Mouse (Mus musculus) inflammation-experienced regulatory T-cells, adult 16 weeks (primary cell): ENCODE data around the gene Fam208b. TPM values are rescaled to one million over a fixed set of nuclear protein-coding genes. Genes with fewer than 3 reads are reported as not detected.

ENCODE experiments used
- polyA plus RNA-seq: library from polyadenylated mRNA; unstranded; fragments of 100-300 nt; shearing (Covaris generic); gene quantifications from one replicate; pipeline ENCODE4 v1.2.1, GENCODE M21; 2017

The Fam208b gene
- 61.9 TPM for polyA plus RNA-seq

DNA sequence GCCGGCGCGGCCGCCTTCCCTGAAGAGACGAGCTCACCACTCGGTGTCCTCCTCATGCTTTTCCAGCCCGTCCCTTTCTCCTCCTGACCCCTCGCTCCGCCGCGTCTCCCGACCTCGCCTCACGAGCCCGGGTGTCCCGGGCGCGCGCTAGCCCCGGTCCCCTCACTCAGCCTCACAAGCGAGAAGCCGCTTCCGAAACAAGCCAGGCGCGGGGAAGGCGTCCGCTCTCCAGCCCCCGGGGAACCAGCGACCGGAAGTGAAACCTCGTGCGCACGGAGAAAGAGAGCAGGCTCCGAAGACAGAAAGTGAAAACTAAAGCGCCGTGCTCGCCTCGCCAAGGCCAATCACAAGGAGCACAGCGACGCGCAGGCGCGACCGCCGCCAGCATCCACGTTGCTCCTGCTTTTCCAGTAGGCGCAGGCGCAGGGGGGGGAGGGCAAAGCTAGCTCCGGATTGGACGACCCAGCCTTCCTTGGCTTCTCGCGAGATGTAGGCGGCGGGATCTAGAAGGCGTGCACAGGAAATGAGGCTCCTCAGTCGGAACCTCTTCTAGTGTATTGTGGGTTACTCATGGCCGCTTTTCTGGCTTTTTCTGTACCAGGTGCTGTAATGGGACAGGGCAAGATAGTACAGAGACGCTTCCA is at the start of gene Fam208b:
Fam208b (minus strand) TSS at position 314 of the 644 bp plus-strand sequence.

DNA sequence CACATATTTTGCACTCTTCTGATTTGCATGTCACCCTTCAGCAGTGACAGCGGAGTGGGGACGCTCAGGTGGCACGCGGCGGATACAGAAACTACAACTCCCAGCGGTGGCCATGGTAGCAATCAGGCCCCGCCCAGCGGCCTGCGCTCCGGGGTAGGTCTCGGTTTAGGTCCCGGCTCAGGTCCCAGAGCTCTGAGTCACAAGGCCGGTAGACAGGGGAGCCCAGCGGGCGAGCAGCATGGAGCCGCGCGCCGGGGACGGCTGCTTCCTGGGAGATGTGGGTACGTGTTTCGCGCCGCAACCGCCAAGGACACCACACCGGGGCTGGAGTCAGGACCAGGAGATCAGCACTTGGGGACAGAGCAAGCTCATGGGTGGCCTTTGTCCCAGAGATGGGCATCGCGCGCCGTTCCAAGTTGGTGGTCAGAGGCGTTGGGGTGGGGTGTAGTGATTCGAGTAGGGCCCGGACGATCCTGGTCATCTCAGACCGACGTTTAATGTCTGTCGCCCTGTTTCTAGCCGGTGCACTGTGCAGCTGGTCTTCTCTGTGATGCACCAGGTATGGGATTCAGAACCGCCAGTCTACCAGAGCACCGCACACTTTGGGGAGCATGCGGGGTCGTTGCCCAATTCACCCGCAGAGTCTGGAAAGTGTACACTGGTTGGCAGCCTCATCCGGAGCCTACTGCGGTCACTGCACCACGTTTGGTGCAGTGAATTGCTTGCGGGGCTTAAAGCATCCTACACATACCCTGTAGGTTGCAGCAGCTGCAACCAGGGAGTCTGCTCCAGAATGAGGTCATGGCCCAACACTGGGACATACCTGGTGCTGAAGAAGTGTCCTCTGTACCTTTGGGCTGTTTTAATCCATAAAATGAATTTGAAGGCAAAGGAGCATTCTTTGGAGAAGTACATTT is 23.2 kb upstream of the Fam208b start, which contains the start of gene Asb13:
Asb13 (plus strand) TSS at position 138 of the 917 bp plus-strand sequence.

DNA sequence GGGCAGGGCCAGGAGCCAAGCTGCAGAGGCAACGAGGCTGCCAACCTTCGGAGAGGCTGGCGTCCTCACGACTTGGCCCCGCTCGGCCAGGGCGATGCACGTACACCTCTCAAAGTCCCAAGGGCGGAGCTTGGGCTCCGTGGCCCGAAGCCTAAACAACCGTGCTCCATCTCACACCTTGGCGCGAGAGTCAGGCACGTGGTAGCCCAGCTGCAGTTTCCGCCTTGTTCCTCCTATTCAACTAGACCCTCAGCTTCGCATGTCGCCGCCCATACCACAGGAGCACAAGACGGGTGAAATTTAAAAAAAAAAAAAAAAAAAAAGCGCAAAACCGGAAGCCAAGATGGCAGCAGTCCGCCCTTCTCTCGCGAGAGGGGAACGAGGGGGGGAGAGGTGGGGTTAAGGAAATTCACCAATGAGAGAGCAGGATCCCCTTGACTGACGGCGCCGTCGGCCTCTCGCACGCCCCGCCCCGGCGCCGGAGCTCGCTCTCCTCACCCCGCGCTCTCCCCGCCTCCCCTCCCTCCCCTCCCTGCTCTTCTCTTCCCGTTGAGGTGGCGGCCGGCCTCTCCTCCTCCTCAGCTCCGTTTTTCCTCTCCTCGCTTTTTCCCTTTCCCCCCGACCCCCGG is 73.2 kb downstream of the Fam208b start, which contains the start of gene Gdi2:
Gdi2 (plus strand) TSS at position 470 of the 629 bp plus-strand sequence.

Other genes starting within 250 kb of the Fam208b start
- 407 TPM for gene Gdi2, start 73.0 kb downstream of the Fam208b start, polyA plus RNA-seq
- gene Asb13, start 22.9 kb upstream of the Fam208b start, polyA plus RNA-seq = 58.6 TPM
- gene Calml3, start 193.2 kb upstream of the Fam208b start, polyA plus RNA-seq = not detected
- not detected for gene Calm4, start 226.6 kb upstream of the Fam208b start, polyA plus RNA-seq
- not detected for gene Calm5, start 243.1 kb upstream of the Fam208b start, polyA plus RNA-seq